Mouse (Mus musculus) forebrain, embryonic 11.5 days (tissue): ENCODE measurements around the gene Cox15. TPM values are rescaled to one million over a fixed set of nuclear protein-coding genes. Genes with fewer than 3 reads are reported as not detected.

ENCODE experiments used
- ATAC-seq: fragments of 200-750 bp; cut with Nextera tagmentation; replicated peaks from 2 replicates; pipeline ENCODE4 v1.8.0; 2017; ENCODE audit warnings: moderate TSS enrichment; ENCODE audit not compliant: low FRiP score
- DNase-seq: peaks from one replicate; pipeline ENCODE4 v3.0.0-alpha.2; 2017; ENCODE audit warnings: low spot score
- H3K27ac ChIP-seq: fragments of 300-500 bp; sonication (generic); 2 replicates; pipeline ENCODE4 v1.5.1; 2014; ENCODE audit warnings: low read depth, low read length
- H3K27me3 ChIP-seq: fragments of 300-500 bp; sonication (generic); 2 replicates; pipeline ENCODE4 v1.6.1; 2014; ENCODE audit warnings: mild to moderate bottlenecking, low read length, mixed read lengths; ENCODE audit not compliant: control insufficient read depth, insufficient read depth
- H3K36me3 ChIP-seq: fragments of 300-500 bp; sonication (generic); 2 replicates; pipeline ENCODE4 v1.6.1; 2014; ENCODE audit warnings: mild to moderate bottlenecking, low read length, moderate library complexity, mixed read lengths; ENCODE audit not compliant: control insufficient read depth, insufficient read depth
- H3K4me1 ChIP-seq: fragments of 300-500 bp; sonication (generic); replicated peaks from 2 replicates; pipeline ENCODE4 v1.6.1; 2014; ENCODE audit warnings: low read length, mixed read lengths; ENCODE audit not compliant: control insufficient read depth, insufficient read depth
- H3K4me2 ChIP-seq: fragments of 300-500 bp; sonication (generic); 2 replicates; pipeline ENCODE4 v1.6.1; 2014; ENCODE audit warnings: low read depth, mild to moderate bottlenecking, low read length, moderate library complexity, mixed read lengths; ENCODE audit not compliant: severe bottlenecking
- H3K4me3 ChIP-seq: fragments of 300-500 bp; sonication (generic); 2 replicates; pipeline ENCODE4 v1.5.1; 2014; ENCODE audit warnings: low read depth, low read length
- H3K9ac ChIP-seq: fragments of 300-500 bp; sonication (generic); 2 replicates; pipeline ENCODE4 v1.6.1; 2014; ENCODE audit warnings: low read length
- H3K9me3 ChIP-seq: fragments of 300-500 bp; sonication (generic); 2 replicates; pipeline ENCODE4 v1.6.1; 2016; ENCODE audit warnings: low read length, mixed read lengths; ENCODE audit not compliant: control insufficient read depth
- WGBS: fragments of 180-500 bp; shearing (Covaris S2); extraction: QIAGEN DNeasy Blood & Tissue Kit; methylation state at CpG from one replicate; pipeline ENCODE4 v1.1.7; 2014; 5-methylcytosine and 5-hydroxymethylcytosine counted together
- polyA plus RNA-seq: library from polyadenylated mRNA; unstranded; fragments of >200 nt; fragmentation: Nextera tagmentation; extraction: Ambion mirVana; gene quantifications from 2 replicates; pipeline ENCODE4 v1.2.1, GENCODE M21; 2014

The Cox15 gene
- polyA plus RNA-seq, 1 experiment from 2014 or later = 12.4 TPM

DNA sequence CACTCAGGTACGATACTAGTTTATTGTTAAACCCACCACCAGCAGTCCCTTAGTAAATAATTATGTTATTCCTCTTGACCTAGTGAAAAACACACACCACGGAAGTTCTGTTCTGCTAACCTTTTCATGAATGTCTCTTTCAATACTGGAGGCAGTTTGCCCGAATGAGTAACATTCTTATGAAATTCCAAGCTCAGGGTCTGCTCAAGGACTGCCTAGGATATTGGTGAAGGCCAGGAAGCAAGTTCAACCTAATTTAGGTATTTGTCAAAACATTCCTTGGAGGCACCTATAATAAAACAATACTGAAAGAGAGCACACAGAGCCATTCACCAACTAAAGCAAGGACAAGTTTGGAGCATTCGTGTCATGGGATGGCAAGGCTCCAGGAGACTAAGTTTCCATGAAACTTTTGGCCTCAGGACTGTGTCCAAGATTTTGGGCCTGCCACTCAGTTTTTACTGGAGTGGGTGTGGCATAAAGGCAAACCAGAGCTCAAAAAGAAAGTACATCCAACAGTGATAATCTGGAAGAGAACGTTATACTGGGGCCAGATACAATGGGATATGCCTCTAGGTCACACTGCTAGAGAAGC is 16.7 kb upstream of the Cox15 start:
- Histone ChIP-seq H3K27me3 (no peaks in the 10 kb centered on the region), H3K4me2 (no peak overlapping the region), H3K4me1 (no peaks in the 10 kb centered on the region), H3K36me3 (no peaks in the 10 kb centered on the region), H3K9me3 (no peaks in the 10 kb centered on the region), H3K27ac (no peak overlapping the region), H3K4me3 (no peak overlapping the region), H3K9ac (no peak overlapping the region)
- ATAC-seq = no peak
- WGBS = 83% methylated on average over 5 of the region's 5 CpGs
- no peak for DNase-seq

- no peaks in the 10 kb centered on the region for H3K36me3 ChIP-seq
- no peak for DNase-seq
- 85% methylated on average over 9 of the region's 9 CpGs for WGBS
Measured at GRCm38 (mm10) chr19:43767549-43768322, 14.9 kb upstream of the Cox15 start.

GRCm38 (mm10) chr19:43766451-43766850 is 13.7 kb upstream of the Cox15 start:
- H3K36me3 ChIP-seq = no peaks in the 10 kb centered on the region
- no peaks in the 10 kb centered on the region for H3K4me1 ChIP-seq
- H3K27me3 ChIP-seq = no peaks in the 10 kb centered on the region
- no peak overlapping the region for H3K4me3 ChIP-seq
- H3K9ac ChIP-seq = no peak overlapping the region
- H3K9me3 ChIP-seq = no peaks in the 10 kb centered on the region
- WGBS = 89% methylated on average over 5 of the region's 5 CpGs
- ATAC-seq (no peak), DNase-seq (no peak)
- no peak overlapping the region for H3K27ac ChIP-seq
- H3K4me2 ChIP-seq = no peak overlapping the region

More at GRCm38 (mm10) chr19:43767549-43768322, 14.9 kb upstream of the Cox15 start:
- Histone ChIP-seq H3K27me3 (no peaks in the 10 kb centered on the region), H3K4me1 (no peaks in the 10 kb centered on the region), H3K4me2 (no peak overlapping the region), H3K9me3 (no peaks in the 10 kb centered on the region), H3K9ac (no peak overlapping the region), H3K27ac (no peak overlapping the region), H3K4me3 (no peak overlapping the region)
- no peak for ATAC-seq

GRCm38 (mm10) chr19:43762410-43762809 is 9.6 kb upstream of the Cox15 start:
- DNase-seq (no peak), ATAC-seq (no peak)
- H3K4me3 ChIP-seq = no peak overlapping the region
- no peaks in the 10 kb centered on the region for H3K4me1 ChIP-seq
- H3K27me3 ChIP-seq = no peaks in the 10 kb centered on the region
- H3K9ac ChIP-seq = no peak overlapping the region
- H3K9me3 ChIP-seq = no peaks in the 10 kb centered on the region
- no peak overlapping the region for H3K4me2 ChIP-seq
- no peak overlapping the region for H3K27ac ChIP-seq
- WGBS = 80% methylated on average over 2 of the region's 2 CpGs
- no peaks in the 10 kb centered on the region for H3K36me3 ChIP-seq

GRCm38 (mm10) chr19:43761543-43762256 is 8.9 kb upstream of the Cox15 start:
- ATAC-seq = no peak
- Histone ChIP-seq H3K4me2 (no peak overlapping the region), H3K36me3 (no peaks in the 10 kb centered on the region), H3K9ac (no peak overlapping the region), H3K4me1 (no peaks in the 10 kb centered on the region), H3K27me3 (no peaks in the 10 kb centered on the region), H3K9me3 (no peaks in the 10 kb centered on the region), H3K27ac (no peak overlapping the region), H3K4me3 (no peak overlapping the region)
- no peak for DNase-seq

- no peak overlapping the region for H3K27ac ChIP-seq
- H3K9ac ChIP-seq = no peak overlapping the region
- DNase-seq = peak; percentile 83
- H3K4me2 ChIP-seq = no peak overlapping the region
- no peaks in the 10 kb centered on the region for H3K4me1 ChIP-seq
- no peak overlapping the region for H3K4me3 ChIP-seq
- 21% methylated on average over 6 of the region's 6 CpGs for WGBS
- ATAC-seq = no peak
- H3K36me3 ChIP-seq = no peaks in the 10 kb centered on the region
- no peaks in the 10 kb centered on the region for H3K9me3 ChIP-seq
- H3K27me3 ChIP-seq = no peaks in the 10 kb centered on the region
Measured at GRCm38 (mm10) chr19:43760504-43760903, 7.7 kb upstream of the Cox15 start.

GRCm38 (mm10) chr19:43754872-43755271 is 2.1 kb upstream of the Cox15 start:
- H3K4me2 ChIP-seq = no peak overlapping the region
- no peak overlapping the region for H3K27ac ChIP-seq
- H3K27me3 ChIP-seq = no peaks in the 10 kb centered on the region
- H3K9ac ChIP-seq = no peak overlapping the region
- H3K36me3 ChIP-seq = no peaks in the 10 kb centered on the region
- DNase-seq (no peak), ATAC-seq (no peak)
- no peak overlapping the region for H3K4me3 ChIP-seq
- no peaks in the 10 kb centered on the region for H3K4me1 ChIP-seq
- WGBS = 77% methylated on average over 2 of the region's 2 CpGs
- H3K9me3 ChIP-seq = no peaks in the 10 kb centered on the region

- ATAC-seq (no peak), DNase-seq (no peak)
- H3K9me3 ChIP-seq = no peaks in the 10 kb centered on the region
- no peak overlapping the region for H3K4me3 ChIP-seq
- no peaks in the 10 kb centered on the region for H3K36me3 ChIP-seq
- H3K27me3 ChIP-seq = no peaks in the 10 kb centered on the region
- H3K4me1 ChIP-seq = no peaks in the 10 kb centered on the region
- no peak overlapping the region for H3K4me2 ChIP-seq
- H3K9ac ChIP-seq = no peak overlapping the region
- WGBS = 79% methylated on average over 2 of the region's 2 CpGs
- no peak overlapping the region for H3K27ac ChIP-seq
Measured at GRCm38 (mm10) chr19:43754237-43754636, 1.4 kb upstream of the Cox15 start.
